Mouse (Mus musculus) G1E (cell line): ENCODE data around the gene Cdk14.

Experiments
- CTCF ChIP-seq: IDR thresholded peaks from 2 replicates; pipeline ENCODE4 v1.5.1; 2012; ENCODE audit warnings: low read depth, low read length, inconsistent platforms, mixed read lengths
- GATA1 ChIP-seq: IDR thresholded peaks from 2 replicates; pipeline ENCODE4 v1.6.1; 2012; ENCODE audit warnings: borderline replicate concordance, low read length, inconsistent platforms, mixed read lengths
- TAL1 ChIP-seq: conservative IDR thresholded peaks from 2 replicates; pipeline ENCODE4 v1.6.1; 2012; ENCODE audit warnings: low read depth, low read length, inconsistent platforms, mixed read lengths

GRCm38 (mm10) chr5:4758331-4759080 is 661.6 kb downstream of the Cdk14 start:
- no peak for TF ChIP-seq CTCF
- no peak for TF ChIP-seq TAL1
- no peak for TF ChIP-seq GATA1
